Comparison of ENCODE assay signal across 17 mouse cellular contexts in the genomic region with DNA sequence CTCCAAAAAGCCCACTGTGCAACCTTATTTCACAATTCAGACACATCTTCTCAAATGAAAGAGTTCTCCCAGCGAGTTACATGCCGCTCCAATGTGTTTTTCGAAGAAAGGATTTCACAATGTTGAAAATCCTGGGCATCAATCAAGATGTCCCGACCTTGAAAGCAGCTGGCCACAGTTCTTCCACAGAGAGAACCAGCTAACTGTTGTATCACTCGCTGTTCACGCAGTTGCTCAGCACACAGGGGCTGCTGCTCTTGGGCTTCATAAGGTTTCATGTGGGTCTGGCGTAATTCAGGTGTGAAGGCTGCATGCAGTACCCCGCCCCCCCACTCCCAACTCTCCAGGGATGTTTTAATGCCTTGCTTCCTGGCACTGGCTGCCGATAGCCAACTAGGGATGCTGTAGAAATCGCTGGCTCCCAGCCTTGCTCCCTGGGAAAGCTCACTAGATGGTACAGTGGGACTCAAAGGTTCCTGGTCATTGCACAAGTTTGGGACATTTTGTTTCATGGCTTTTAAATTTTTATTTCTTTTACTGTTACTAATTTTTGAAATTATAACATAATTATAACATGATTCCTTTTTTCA.
DNase-seq lines count a peak whose midpoint lies in the region; ATAC-seq and TF ChIP-seq lines count a peak whose summit lies in the region.
"Had no signal": no experiment of that assay in that cellular context is flagged by ENCODE, and none has a peak within 500 bp of the region (broad histone marks: within the 10 kb centered on the region; RNA-seq: fewer than 3 reads in every experiment).

No protein-coding gene starts in this region.

- TF ChIP-seq CTCF in liver, adult 2 months (IDR thresholded peaks at IDR 0.05; ENCODE audit: low read depth, low read length) = no peak

- DNase-seq in adrenal gland, adult (ENCODE audit: inconsistent age in 2 of 2, low spot score in 1 of 2) = peak; percentile 25 to 91
- DNase-seq in adrenal gland, postnatal 4 days (ENCODE audit: low spot score in 2 of 2) = no peak
- DNase-seq in liver, adult 2 months (ENCODE audit: extremely low read depth, low read depth, low spot score) = peak; percentile 80
- no peak for DNase-seq in liver, embryonic 11.5 days (ENCODE audit: low spot score)
- peak; percentile 76 for DNase-seq in adrenal gland, postnatal 10 days
- no peak for DNase-seq in left cerebral cortex, postnatal 4 days
- DNase-seq in right cerebral cortex, postnatal 25 days = no peak
- DNase-seq: cerebellum, adult 9-11 months; heart, adult 2 months; thymus, postnatal 36 days had no signal

- TF ChIP-seq POLR2A in liver, adult 2 months (IDR thresholded peaks at IDR 0.05; ENCODE audit: extremely low read depth, insufficient read depth, low read length) = no peak

- no peak overlapping the region for H3K4me3 ChIP-seq in liver, adult 2 months (ENCODE audit: insufficient read depth, low read depth, low read length)
- no peak overlapping the region for H3K4me3 ChIP-seq in liver, embryonic 11.5 days (ENCODE audit: low read depth, low read length)
- no peak overlapping the region for H3K4me3 ChIP-seq in stomach, embryonic 15.5 days (replicated peaks)
- H3K4me3 ChIP-seq: heart, adult 2 months; heart, embryonic 15.5 days; hindbrain, embryonic 12.5 days; liver, embryonic 15.5 days; midbrain, embryonic 13.5 days had no signal

- no peaks in the 10 kb centered on the region for H3K9me3 ChIP-seq in liver, embryonic 11.5 days (ENCODE audit: control insufficient read depth, low read length)
- no peaks in the 10 kb centered on the region for H3K9me3 ChIP-seq in stomach, embryonic 15.5 days
- H3K9me3 ChIP-seq: heart, embryonic 15.5 days; hindbrain, embryonic 12.5 days; liver, embryonic 15.5 days; midbrain, embryonic 13.5 days had no signal

- H3K9ac ChIP-seq in liver, adult 2 months (ENCODE audit: low read depth, low read length) = no peak overlapping the region
- no peak overlapping the region for H3K9ac ChIP-seq in liver, embryonic 11.5 days (ENCODE audit: low read depth, low read length)
- no peak overlapping the region for H3K9ac ChIP-seq in stomach, embryonic 15.5 days
- H3K9ac ChIP-seq: heart, embryonic 15.5 days; hindbrain, embryonic 12.5 days; liver, embryonic 15.5 days; midbrain, embryonic 13.5 days had no signal

- no peak for ATAC-seq in liver, embryonic 11.5 days (replicated peaks; ENCODE audit: low FRiP score)
- ATAC-seq in stomach, embryonic 15.5 days (ENCODE audit: insufficient read depth, low FRiP score, low read depth) = no peak
- ATAC-seq: CD4-positive, CD25-positive, alpha-beta regulatory T cell, adult 4 months; midbrain, embryonic 13.5 days had no signal

- peaks cover 26% of the 10 kb centered on the region for H3K4me1 ChIP-seq in liver, adult 2 months (ENCODE audit: control insufficient read depth, insufficient read depth, low read length)
- H3K4me1 ChIP-seq in liver, embryonic 11.5 days (replicated peaks; ENCODE audit: control insufficient read depth, insufficient read depth, low read length) = no peaks in the 10 kb centered on the region
- H3K4me1 ChIP-seq in stomach, embryonic 15.5 days = 0 out of 2 replicates have a peak, but pooled peaks cover 10% of the 10 kb centered on the region
- H3K4me1 ChIP-seq: liver, embryonic 15.5 days had no signal

- H3K4me2 ChIP-seq in liver, embryonic 11.5 days = no peak overlapping the region
- H3K4me2 ChIP-seq in stomach, embryonic 15.5 days = no peak overlapping the region
- H3K4me2 ChIP-seq: heart, embryonic 15.5 days; hindbrain, embryonic 12.5 days; liver, embryonic 15.5 days; midbrain, embryonic 13.5 days had no signal

- no peaks in the 10 kb centered on the region for H3K79me2 ChIP-seq in liver, adult 2 months (ENCODE audit: control insufficient read depth, insufficient read depth, low read length)

- intact Hi-C loops in left cerebral cortex, postnatal 4 days (cut with DNase I) = no loop called here

- 30% methylated on average over 10 of the region's 10 CpGs for WGBS in liver, adult 2 months
- WGBS in liver, embryonic 11.5 days = 79% methylated on average over 10 of the region's 10 CpGs
- 62% methylated on average over 10 of the region's 10 CpGs for WGBS in stomach, embryonic 15.5 days

- no peaks in the 10 kb centered on the region for H3K27me3 ChIP-seq in liver, adult 2 months (ENCODE audit: control insufficient read depth, insufficient read depth, low read length)
- H3K27me3 ChIP-seq in liver, embryonic 11.5 days (replicated peaks; ENCODE audit: control insufficient read depth, insufficient read depth, low read length) = no peaks in the 10 kb centered on the region
- no peaks in the 10 kb centered on the region for H3K27me3 ChIP-seq in stomach, embryonic 15.5 days (replicated peaks)
- H3K27me3 ChIP-seq: heart, embryonic 15.5 days; hindbrain, embryonic 12.5 days; liver, embryonic 15.5 days; midbrain, embryonic 13.5 days had no signal

- no peaks in the 10 kb centered on the region for H3K36me3 ChIP-seq in liver, adult 2 months (ENCODE audit: control insufficient read depth, insufficient read depth, low read length)
- H3K36me3 ChIP-seq in liver, embryonic 11.5 days (ENCODE audit: control insufficient read depth, insufficient read depth, low read length) = no peaks in the 10 kb centered on the region
- no peaks in the 10 kb centered on the region for H3K36me3 ChIP-seq in stomach, embryonic 15.5 days
- H3K36me3 ChIP-seq: G1E; heart, embryonic 15.5 days; hindbrain, embryonic 12.5 days; liver, embryonic 15.5 days; midbrain, embryonic 13.5 days had no signal

- H3K27ac ChIP-seq in liver, adult 2 months (replicated peaks; ENCODE audit: insufficient read depth, low read depth, low read length) = peak overlapping the region; percentile 85
- H3K27ac ChIP-seq in liver, embryonic 11.5 days (ENCODE audit: low read depth, low read length) = no peak overlapping the region
- H3K27ac ChIP-seq in stomach, embryonic 15.5 days = peak overlapping the region; percentile 40; the same call in 1 of the 2 replicates
- H3K27ac ChIP-seq: heart, adult 2 months; heart, embryonic 15.5 days; hindbrain, embryonic 12.5 days; liver, embryonic 15.5 days; midbrain, embryonic 13.5 days had no signal

Comparison
In these comparisons a context has a peak if more than half of its experiments do, and no peak if none do; other contexts are left out.
1. DNase-seq: peak in adrenal gland, adult (2 of 2), liver, adult 2 months (single experiment) and adrenal gland, postnatal 10 days (single experiment); none in adrenal gland, postnatal 4 days (0 of 2), liver, embryonic 11.5 days (single experiment), left cerebral cortex, postnatal 4 days (single experiment) and right cerebral cortex, postnatal 25 days (single experiment).